Mouse (Mus musculus): ENCODE results near the gene Mospd3. TPM values are rescaled to one million over a fixed set of nuclear protein-coding genes. Genes with fewer than 3 reads are reported as not detected.

The Mospd3 gene
- polyA plus RNA-seq, 1 experiment: 20.3 TPM

DNA sequence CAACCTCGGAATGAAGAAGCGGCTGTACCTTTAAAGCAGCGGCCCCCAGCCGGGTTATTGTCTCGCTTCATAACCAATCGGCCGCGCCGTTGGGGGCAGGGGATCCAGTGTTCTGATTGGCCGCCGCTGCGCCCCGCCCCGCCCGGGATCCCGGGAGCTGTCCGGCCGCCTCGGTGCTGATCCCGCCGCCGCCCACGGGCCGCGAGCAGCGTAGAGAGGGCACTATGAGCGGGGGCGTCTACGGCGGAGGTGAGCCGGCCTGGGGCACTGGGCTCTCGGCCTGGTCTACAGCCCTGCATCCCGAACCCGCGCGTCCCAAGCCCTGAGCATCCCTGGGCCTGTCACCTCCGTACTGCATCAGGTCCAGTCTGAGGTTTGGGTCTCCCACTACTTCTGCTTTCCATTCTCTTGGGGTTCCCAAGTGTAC, 47.4 kb downstream of the Mospd3 start, which contains the start of gene Actl6b:
Gene Actl6b (plus strand): TSS at position 107 of the 427 bp plus-strand sequence.
- H3K9me3 ChIP-seq (replicated peaks; ENCODE audit: control insufficient read depth, insufficient read depth, low read length, poor library complexity, severe bottlenecking): no peaks in the 10 kb centered on the region
- H3K36me3 ChIP-seq (ENCODE audit: control insufficient read depth, insufficient read depth, low read length, poor library complexity, severe bottlenecking): no peaks in the 10 kb centered on the region
- peak within 1 kb of the TSS; percentile 53 for H3K4me3 ChIP-seq (ENCODE audit: low read depth, low read length)
- no peak within 1 kb of the TSS for H3K27ac ChIP-seq (ENCODE audit: insufficient read depth, low read length)
- H3K9ac ChIP-seq (ENCODE audit: low read depth, poor library complexity, severe bottlenecking): no peak within 1 kb of the TSS
- no peaks in the 10 kb centered on the region for H3K27me3 ChIP-seq (ENCODE audit: control insufficient read depth, insufficient read depth, low read length, poor library complexity, severe bottlenecking)
- no peak for TF ChIP-seq CTCF (IDR thresholded peaks at IDR 0.05; ENCODE audit: low read depth, low read length)
- TF ChIP-seq EP300 (IDR thresholded peaks at IDR 0.05; ENCODE audit: insufficient read depth, low read depth, low read length): no peak
- no peak for TF ChIP-seq POLR2A (IDR thresholded peaks at IDR 0.05; ENCODE audit: insufficient read depth, low read length)
- no peaks in the 10 kb centered on the region for H3K4me1 ChIP-seq (ENCODE audit: control insufficient read depth, insufficient read depth, low read length)

DNA sequence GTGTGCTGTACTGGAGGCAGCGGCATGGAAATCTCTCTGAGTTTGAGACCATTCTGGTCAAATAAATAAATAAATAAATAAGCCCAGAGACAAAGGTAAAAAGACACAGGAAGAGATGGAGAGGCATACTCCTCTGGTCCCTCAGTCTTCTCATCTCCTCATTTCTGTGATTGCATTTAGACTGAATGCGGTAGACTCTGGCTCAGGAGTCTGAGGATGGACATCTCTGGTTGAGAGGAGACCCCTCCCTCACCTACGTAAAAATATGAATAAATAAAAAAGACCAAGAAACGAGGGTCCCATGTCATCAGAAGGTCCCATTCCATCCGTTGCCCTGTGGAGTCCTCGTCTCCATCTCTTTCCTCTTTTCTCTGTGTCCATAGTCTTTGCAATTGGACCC, 47.9 kb downstream of the Mospd3 start:
- H3K9ac ChIP-seq (ENCODE audit: low read depth, poor library complexity, severe bottlenecking): no peak overlapping the region
- H3K27ac ChIP-seq (ENCODE audit: insufficient read depth, low read length): no peak overlapping the region
- H3K9me3 ChIP-seq (replicated peaks; ENCODE audit: control insufficient read depth, insufficient read depth, low read length, poor library complexity, severe bottlenecking): no peaks in the 10 kb centered on the region
- no peak for TF ChIP-seq EP300 (IDR thresholded peaks at IDR 0.05; ENCODE audit: insufficient read depth, low read depth, low read length)
- no peaks in the 10 kb centered on the region for H3K36me3 ChIP-seq (ENCODE audit: control insufficient read depth, insufficient read depth, low read length, poor library complexity, severe bottlenecking)
- H3K4me1 ChIP-seq (ENCODE audit: control insufficient read depth, insufficient read depth, low read length): no peaks in the 10 kb centered on the region
- H3K4me3 ChIP-seq (ENCODE audit: low read depth, low read length): peak overlapping the region; percentile 53
- H3K27me3 ChIP-seq (ENCODE audit: control insufficient read depth, insufficient read depth, low read length, poor library complexity, severe bottlenecking): no peaks in the 10 kb centered on the region

DNA sequence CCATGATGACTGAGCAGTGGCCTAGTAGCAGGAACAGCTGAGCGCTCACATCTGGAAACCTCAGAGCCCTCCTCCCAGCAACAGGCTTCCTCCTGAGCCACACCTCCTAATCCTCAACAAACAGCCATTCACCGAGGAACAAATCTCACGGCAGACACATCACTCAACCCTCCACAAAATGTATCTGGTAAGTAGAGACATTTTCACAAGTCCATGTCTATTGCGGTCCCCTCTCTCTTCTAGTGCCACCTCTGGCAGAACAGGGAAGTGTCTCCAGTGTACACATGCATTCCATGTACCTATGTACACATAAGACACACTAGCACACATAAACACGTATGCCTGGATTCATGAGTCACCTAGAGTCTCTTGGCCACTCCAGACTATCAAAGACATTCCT, 49.7 kb downstream of the Mospd3 start:
- H3K36me3 ChIP-seq (ENCODE audit: control insufficient read depth, insufficient read depth, low read length, poor library complexity, severe bottlenecking): no peaks in the 10 kb centered on the region
- H3K27me3 ChIP-seq (ENCODE audit: control insufficient read depth, insufficient read depth, low read length, poor library complexity, severe bottlenecking): no peaks in the 10 kb centered on the region
- no peaks in the 10 kb centered on the region for H3K4me1 ChIP-seq (ENCODE audit: control insufficient read depth, insufficient read depth, low read length)
- no peak overlapping the region for H3K27ac ChIP-seq (ENCODE audit: insufficient read depth, low read length)
- H3K9ac ChIP-seq (ENCODE audit: low read depth, poor library complexity, severe bottlenecking): no peak overlapping the region
- H3K9me3 ChIP-seq (replicated peaks; ENCODE audit: control insufficient read depth, insufficient read depth, low read length, poor library complexity, severe bottlenecking): no peaks in the 10 kb centered on the region
- TF ChIP-seq EP300 (IDR thresholded peaks at IDR 0.05; ENCODE audit: insufficient read depth, low read depth, low read length): no peak
- no peak for TF ChIP-seq POLR2A (IDR thresholded peaks at IDR 0.05; ENCODE audit: insufficient read depth, low read length)
- no peak for TF ChIP-seq CTCF (IDR thresholded peaks at IDR 0.05; ENCODE audit: low read depth, low read length)
- H3K4me3 ChIP-seq (ENCODE audit: low read depth, low read length): no peak overlapping the region

DNA sequence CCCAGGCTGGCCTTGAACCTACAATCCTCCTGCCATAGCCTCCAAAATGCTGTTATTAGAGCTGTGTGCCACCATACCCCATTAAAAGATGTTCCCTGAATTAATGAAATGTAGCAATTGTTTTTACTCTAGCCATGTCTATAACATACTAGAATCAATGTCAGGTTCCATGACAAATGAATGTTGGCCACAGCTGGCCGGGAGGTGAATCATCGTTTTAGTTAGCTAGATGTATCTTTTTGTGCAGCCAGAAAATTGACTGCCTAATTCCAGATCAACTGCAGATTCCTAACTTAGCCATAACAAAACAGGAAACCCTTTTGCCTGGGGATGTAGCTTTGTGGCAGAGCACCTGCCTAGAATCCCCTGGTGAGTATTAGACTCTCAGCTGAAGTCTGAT, 51.0 kb downstream of the Mospd3 start:
- no peak overlapping the region for H3K9ac ChIP-seq (ENCODE audit: low read depth, poor library complexity, severe bottlenecking)
- no peaks in the 10 kb centered on the region for H3K4me1 ChIP-seq (ENCODE audit: control insufficient read depth, insufficient read depth, low read length)
- no peaks in the 10 kb centered on the region for H3K9me3 ChIP-seq (replicated peaks; ENCODE audit: control insufficient read depth, insufficient read depth, low read length, poor library complexity, severe bottlenecking)
- no peaks in the 10 kb centered on the region for H3K27me3 ChIP-seq (ENCODE audit: control insufficient read depth, insufficient read depth, low read length, poor library complexity, severe bottlenecking)
- TF ChIP-seq CTCF (IDR thresholded peaks at IDR 0.05; ENCODE audit: low read depth, low read length) (no peak), EP300 (IDR thresholded peaks at IDR 0.05; ENCODE audit: insufficient read depth, low read depth, low read length) (no peak), POLR2A (IDR thresholded peaks at IDR 0.05; ENCODE audit: insufficient read depth, low read length) (no peak)
- H3K27ac ChIP-seq (ENCODE audit: insufficient read depth, low read length): no peak overlapping the region
- H3K4me3 ChIP-seq (ENCODE audit: low read depth, low read length): no peak overlapping the region
- no peaks in the 10 kb centered on the region for H3K36me3 ChIP-seq (ENCODE audit: control insufficient read depth, insufficient read depth, low read length, poor library complexity, severe bottlenecking)

Other genes with a start within 250 kb of the Mospd3 start
- gene Zan, start 124.0 kb downstream of the Mospd3 start, polyA plus RNA-seq (2011; ENCODE audit: insufficient read depth, insufficient read length, low read depth, missing spikeins): 0.04 TPM in 1 of 2 replicates, not detected in the other
- gene Pop7, start 98.5 kb downstream of the Mospd3 start, polyA plus RNA-seq (2011; ENCODE audit: insufficient read depth, insufficient read length, low read depth, missing spikeins): 14.4 and 15.0 TPM in 2 replicates
- 33.5 and 37.9 TPM in 2 replicates for gene Gigyf1, start 82.5 kb downstream of the Mospd3 start, polyA plus RNA-seq (2011; ENCODE audit: insufficient read depth, insufficient read length, low read depth, missing spikeins)
- not detected in 2 replicates for gene Epo, start 67.8 kb downstream of the Mospd3 start, polyA plus RNA-seq (2011; ENCODE audit: insufficient read depth, insufficient read length, low read depth, missing spikeins)
- 208 and 237 TPM in 2 replicates for gene Gnb2, start 67.5 kb downstream of the Mospd3 start, polyA plus RNA-seq (2011; ENCODE audit: insufficient read depth, insufficient read length, low read depth, missing spikeins)
- not detected in 2 replicates for gene Actl6b, start 47.5 kb downstream of the Mospd3 start, polyA plus RNA-seq (2011; ENCODE audit: insufficient read depth, insufficient read length, low read depth, missing spikeins)
- gene Tfr2, start 31.2 kb downstream of the Mospd3 start, polyA plus RNA-seq (2011; ENCODE audit: insufficient read depth, insufficient read length, low read depth, missing spikeins): 2.3 and 5.4 TPM in 2 replicates
- gene Pcolce, start 12.7 kb upstream of the Mospd3 start, polyA plus RNA-seq (2011; ENCODE audit: insufficient read depth, insufficient read length, low read depth, missing spikeins): 49.2 and 60.6 TPM in 2 replicates
- gene Fbxo24, start 27.9 kb upstream of the Mospd3 start, polyA plus RNA-seq (2011; ENCODE audit: insufficient read depth, insufficient read length, low read depth, missing spikeins): 0.48 and 0.94 TPM in 2 replicates
- gene Lrch4, start 28.1 kb upstream of the Mospd3 start, polyA plus RNA-seq (2011; ENCODE audit: insufficient read depth, insufficient read length, low read depth, missing spikeins): 25.1 and 28.6 TPM in 2 replicates
- gene Gm20605, start 28.1 kb upstream of the Mospd3 start, polyA plus RNA-seq (2011; ENCODE audit: insufficient read depth, insufficient read length, low read depth, missing spikeins): 5.4 and 9.0 TPM in 2 replicates
- 5.0 and 7.9 TPM in 2 replicates for gene Sap25, start 40.3 kb upstream of the Mospd3 start, polyA plus RNA-seq (2011; ENCODE audit: insufficient read depth, insufficient read length, low read depth, missing spikeins)
- gene Irs3, start 44.7 kb upstream of the Mospd3 start, polyA plus RNA-seq (2011; ENCODE audit: insufficient read depth, insufficient read length, low read depth, missing spikeins): 1.2 and 1.5 TPM in 2 replicates
- 14.8 and 16.0 TPM in 2 replicates for gene Agfg2, start 83.7 kb upstream of the Mospd3 start, polyA plus RNA-seq (2011; ENCODE audit: insufficient read depth, insufficient read length, low read depth, missing spikeins)
- 12.4 and 13.0 TPM in 2 replicates for gene Nyap1, start 140.5 kb upstream of the Mospd3 start, polyA plus RNA-seq (2011; ENCODE audit: insufficient read depth, insufficient read length, low read depth, missing spikeins)
- gene Tsc22d4, start 144.7 kb upstream of the Mospd3 start, polyA plus RNA-seq (2011; ENCODE audit: insufficient read depth, insufficient read length, low read depth, missing spikeins): 47.7 and 53.3 TPM in 2 replicates
- 30.3 and 35.4 TPM in 2 replicates for gene Ppp1r35, start 177.8 kb upstream of the Mospd3 start, polyA plus RNA-seq (2011; ENCODE audit: insufficient read depth, insufficient read length, low read depth, missing spikeins)
- gene Mepce, start 186.6 kb upstream of the Mospd3 start, polyA plus RNA-seq (2011; ENCODE audit: insufficient read depth, insufficient read length, low read depth, missing spikeins): 21.6 and 24.8 TPM in 2 replicates
- 15.0 and 15.5 TPM in 2 replicates for gene Zcwpw1, start 186.7 kb upstream of the Mospd3 start, polyA plus RNA-seq (2011; ENCODE audit: insufficient read depth, insufficient read length, low read depth, missing spikeins)
- gene Pilra, start 235.2 kb upstream of the Mospd3 start, polyA plus RNA-seq (2011; ENCODE audit: insufficient read depth, insufficient read length, low read depth, missing spikeins): not detected in 2 replicates